In the genomic region with DNA sequence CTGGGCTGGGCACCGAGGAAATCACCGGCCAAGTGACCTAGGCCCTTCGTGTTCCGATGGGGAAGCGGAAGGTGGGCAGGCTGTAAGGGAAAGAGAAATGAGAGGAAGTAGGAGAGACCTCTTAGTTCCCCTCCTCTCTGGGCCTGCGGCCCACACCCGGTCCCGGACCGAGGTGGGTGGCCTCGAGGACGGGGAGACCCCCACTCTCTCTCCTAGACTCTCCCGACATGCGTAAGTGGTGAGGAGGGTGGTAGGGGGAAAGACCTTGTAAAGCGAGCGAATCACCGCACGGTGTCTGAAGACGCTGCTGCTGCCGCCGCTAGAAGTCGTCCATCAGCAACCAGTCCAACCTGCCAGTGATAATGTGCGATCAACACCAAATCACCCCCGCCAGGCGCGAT, we compare ENCODE assay signal across 8 mouse cellular contexts. TPM values are rescaled to one million over a fixed set of nuclear protein-coding genes. Genes with fewer than 3 reads are reported as not detected.
A peak's percentile ranks its signal among the peaks of the same experiment; 100 is the strongest.
DNase-seq lines count a peak whose midpoint lies in the region; ATAC-seq and TF ChIP-seq lines count a peak whose summit lies in the region.

No protein-coding gene starts in this region.

- DNase-seq in embryo, embryonic 9.5 days (ENCODE audit: extremely low spot score), result peak; percentile 44
- no peak for DNase-seq in embryo, embryonic 10.5 days (ENCODE audit: low spot score)
- peak; percentile 34 for DNase-seq in thymus, adult 2 months
- no peak for DNase-seq in thymus, postnatal 10 days (ENCODE audit: low spot score in 2 of 2)
- no peak for DNase-seq in adrenal gland, postnatal 10 days
- no peak for DNase-seq in right cerebral cortex, postnatal 4 days

- H3K4me1 ChIP-seq in thymus, adult 2 months (replicated peaks; ENCODE audit: control insufficient read depth, insufficient read depth, low read length), result peaks cover 23% of the 10 kb centered on the region
- H3K4me1 ChIP-seq in limb, embryonic 15.5 days, result peaks cover 53% of the 10 kb centered on the region
- H3K4me1 ChIP-seq in olfactory bulb, adult 2 months (ENCODE audit: control insufficient read depth, insufficient read depth, low read length), result peaks cover 36% of the 10 kb centered on the region

- no peaks in the 10 kb centered on the region for H3K36me3 ChIP-seq in thymus, adult 2 months (ENCODE audit: control insufficient read depth, insufficient read depth, low read length)
- H3K36me3 ChIP-seq in limb, embryonic 15.5 days, result no peaks in the 10 kb centered on the region

- peak overlapping the region; percentile 62 for H3K4me3 ChIP-seq in thymus, adult 2 months (ENCODE audit: control insufficient read depth, insufficient read depth, low read length)
- H3K4me3 ChIP-seq in limb, embryonic 15.5 days, result peak overlapping the region; percentile 41
- H3K4me3 ChIP-seq in olfactory bulb, adult 2 months (ENCODE audit: insufficient read depth, low read depth, low read length), result peak overlapping the region; percentile 54

- no peak for TF ChIP-seq POLR2A in thymus, adult 2 months (IDR thresholded peaks at IDR 0.05; ENCODE audit: control insufficient read depth, extremely low read depth, insufficient read depth, low read length, poor library complexity)
- no peak for TF ChIP-seq POLR2A in olfactory bulb, adult 2 months (IDR thresholded peaks at IDR 0.05; ENCODE audit: insufficient read depth, low read depth, low read length)

- no peak for ATAC-seq in limb, embryonic 15.5 days (ENCODE audit: insufficient number of reproducible peaks, low FRiP score, low TSS enrichment, low read depth)

- no peak for TF ChIP-seq CTCF in thymus, adult 2 months (IDR thresholded peaks at IDR 0.05; ENCODE audit: borderline replicate concordance, control insufficient read depth, extremely low read depth, insufficient read depth, low read length, poor library complexity)
- no peak for TF ChIP-seq CTCF in olfactory bulb, adult 2 months (IDR thresholded peaks at IDR 0.05; ENCODE audit: insufficient read depth, low read depth, low read length)

- no peaks in the 10 kb centered on the region for H3K9me3 ChIP-seq in limb, embryonic 15.5 days

- 3% methylated on average over 25 of the region's 25 CpGs for WGBS in thymus, adult 2 months
- WGBS in limb, embryonic 15.5 days, result 8% methylated on average over 24 of the region's 25 CpGs
- 35% methylated on average over 25 of the region's 25 CpGs for WGBS in olfactory bulb, adult 2 months

- peak overlapping the region; percentile 76 for H3K4me2 ChIP-seq in limb, embryonic 15.5 days

- H3K27ac ChIP-seq in thymus, adult 2 months (ENCODE audit: control insufficient read depth, insufficient read depth, low read length), result peak overlapping the region; percentile 81; the same call in 1 of the 2 replicates
- H3K27ac ChIP-seq in limb, embryonic 15.5 days, result 0 out of 2 replicates have a peak overlapping the region, but pooled peaks have one; percentile 29
- peak overlapping the region; percentile 94; the same call in 1 of the 2 replicates for H3K27ac ChIP-seq in olfactory bulb, adult 2 months (ENCODE audit: insufficient read depth, low read depth, low read length)

- no peak overlapping the region for H3K9ac ChIP-seq in limb, embryonic 15.5 days

- H3K27me3 ChIP-seq in thymus, adult 2 months (ENCODE audit: control insufficient read depth, insufficient read depth, low read length), result no peaks in the 10 kb centered on the region
- peaks cover 66% of the 10 kb centered on the region for H3K27me3 ChIP-seq in limb, embryonic 15.5 days

RNA-seq across cellular contexts. Expression of a gene that starts 23.0 kb away (rescaled TPM):
- polyA plus RNA-seq in thymus, adult 2 months (2012; rRNA removed), result 30.6 and 37.7 TPM in 2 replicates
- 12.5 and 12.8 TPM in 2 replicates for polyA plus RNA-seq in limb, embryonic 15.5 days (2015; fragmentation: Nextera tagmentation; extraction: Ambion mirVana)
- polyA plus RNA-seq in olfactory bulb, adult 2 months (2012; ENCODE audit: insufficient read depth, insufficient read length, low replicate concordance, missing spikeins), result not detected in 2 replicates
- 10 to 100 TPM; 21.1 to 23.3 TPM for total RNA-seq in adrenal gland, postnatal 10 days (2021)

Comparison
In these comparisons a context has a peak if more than half of its experiments do, and no peak if none do; other contexts are left out.
1. DNase-seq: peak in embryo, embryonic 9.5 days (single experiment) and thymus, adult 2 months (single experiment); none in embryo, embryonic 10.5 days (single experiment), thymus, postnatal 10 days (0 of 2), adrenal gland, postnatal 10 days (single experiment) and right cerebral cortex, postnatal 4 days (single experiment).
2. H3K27ac ChIP-seq: peak in every context shown above with its lines; median percentile 94 in olfactory bulb, adult 2 months; 81 in thymus, adult 2 months; 29 in limb, embryonic 15.5 days.
3. Peak in every context shown above with its lines, with median percentiles within 50 percentile points of each other: H3K4me3 ChIP-seq.